Mouse (Mus musculus): Measurements from ENCODE around the gene A930033H14Rik. TPM values are rescaled to one million over a fixed set of nuclear protein-coding genes. Genes with fewer than 3 reads are reported as not detected.

A930033H14Rik gene
- polyA plus RNA-seq, 1 experiment: 0.35 TPM

DNA sequence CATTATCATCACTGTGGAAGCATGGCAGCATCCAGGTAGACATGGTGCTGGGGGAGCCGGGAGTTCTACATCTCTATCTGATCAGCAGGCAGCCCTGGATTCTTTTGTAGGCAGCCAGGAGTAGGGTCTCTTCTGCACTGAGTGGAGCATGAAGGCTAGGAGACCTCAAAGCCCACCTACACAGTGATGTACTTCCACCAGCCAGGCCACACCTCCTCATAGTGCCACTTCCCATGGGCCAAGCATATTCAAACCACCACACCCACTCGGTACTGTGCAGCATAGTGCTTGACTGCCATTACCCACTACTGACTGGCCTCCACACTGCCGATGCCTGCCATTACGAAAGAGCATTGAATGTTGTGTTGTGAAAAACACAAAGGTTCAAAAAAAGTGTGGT, 28.0 kb downstream of the A930033H14Rik start:
- 93% methylated on average over 4 of the region's 4 CpGs for WGBS
- Histone ChIP-seq H3K27me3 (ENCODE audit: control insufficient read depth, insufficient read depth, low read length) (no peaks in the 10 kb centered on the region), H3K4me3 (ENCODE audit: low read depth, low read length) (no peak overlapping the region), H3K36me3 (ENCODE audit: control insufficient read depth, insufficient read depth, low read length) (no peaks in the 10 kb centered on the region), H3K4me1 (ENCODE audit: control insufficient read depth, insufficient read depth, insufficient read length, low read length) (no peaks in the 10 kb centered on the region), H3K27ac (ENCODE audit: insufficient read depth, low read depth, low read length) (0 out of 2 replicates have a peak overlapping the region, but pooled peaks have one; percentile 3)
- no peak for TF ChIP-seq POLR2A (IDR thresholded peaks at IDR 0.05; ENCODE audit: low read depth, low read length)
- TF ChIP-seq CTCF (IDR thresholded peaks at IDR 0.05; ENCODE audit: extremely low read depth, insufficient read length, insufficient replicate concordance, low read depth, low read length): no peak

- Histone ChIP-seq H3K4me1 (ENCODE audit: control insufficient read depth, insufficient read depth, insufficient read length, low read length) (no peaks in the 10 kb centered on the region), H3K36me3 (ENCODE audit: control insufficient read depth, insufficient read depth, low read length) (no peaks in the 10 kb centered on the region), H3K27me3 (ENCODE audit: control insufficient read depth, insufficient read depth, low read length) (no peaks in the 10 kb centered on the region), H3K4me3 (ENCODE audit: low read depth, low read length) (no peak overlapping the region), H3K27ac (ENCODE audit: insufficient read depth, low read depth, low read length) (no peak overlapping the region)
- TF ChIP-seq POLR2A (IDR thresholded peaks at IDR 0.05; ENCODE audit: low read depth, low read length) (no peak), CTCF (IDR thresholded peaks at IDR 0.05; ENCODE audit: extremely low read depth, insufficient read length, insufficient replicate concordance, low read depth, low read length) (no peak)
- 24% methylated on average over 3 of the region's 3 CpGs for WGBS
These were observed 31.9 kb downstream of the A930033H14Rik start for GRCm38 (mm10) chr10:69180997-69181396.

DNA sequence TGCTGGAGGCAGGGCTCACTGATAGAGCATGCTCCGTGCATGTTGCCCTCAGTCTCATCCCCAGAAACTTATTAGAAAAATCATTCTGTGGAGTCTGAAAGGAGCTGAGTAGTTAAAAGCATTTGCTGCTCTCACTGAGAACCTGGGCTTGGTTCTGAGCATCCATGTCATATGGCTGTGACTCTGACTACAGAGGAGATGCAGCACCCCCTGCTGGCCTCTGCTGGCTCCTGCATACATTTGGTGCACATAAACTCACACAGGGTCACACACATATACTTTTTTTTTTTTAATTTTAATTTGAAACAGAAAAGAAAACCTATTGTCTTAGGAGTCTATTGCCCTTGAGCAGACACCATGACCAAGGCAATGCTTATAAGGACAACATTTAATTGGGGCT, 33.6 kb downstream of the A930033H14Rik start:
- no peaks in the 10 kb centered on the region for H3K27me3 ChIP-seq (ENCODE audit: control insufficient read depth, insufficient read depth, low read length)
- H3K36me3 ChIP-seq (ENCODE audit: control insufficient read depth, insufficient read depth, low read length): no peaks in the 10 kb centered on the region
- 88% methylated on average over 1 of the region's 1 CpGs for WGBS
- no peak overlapping the region for H3K4me3 ChIP-seq (ENCODE audit: low read depth, low read length)
- TF ChIP-seq CTCF (IDR thresholded peaks at IDR 0.05; ENCODE audit: extremely low read depth, insufficient read length, insufficient replicate concordance, low read depth, low read length) (no peak), POLR2A (IDR thresholded peaks at IDR 0.05; ENCODE audit: low read depth, low read length) (no peak)
- no peaks in the 10 kb centered on the region for H3K4me1 ChIP-seq (ENCODE audit: control insufficient read depth, insufficient read depth, insufficient read length, low read length)
- no peak overlapping the region for H3K27ac ChIP-seq (ENCODE audit: insufficient read depth, low read depth, low read length)

GRCm38 (mm10) chr10:69176116-69176515, 36.8 kb downstream of the A930033H14Rik start:
- no peak overlapping the region for H3K4me3 ChIP-seq (ENCODE audit: low read depth, low read length)
- 85% methylated on average over 3 of the region's 3 CpGs for WGBS
- H3K27ac ChIP-seq (ENCODE audit: insufficient read depth, low read depth, low read length): no peak overlapping the region
- H3K27me3 ChIP-seq (ENCODE audit: control insufficient read depth, insufficient read depth, low read length): no peaks in the 10 kb centered on the region
- H3K36me3 ChIP-seq (ENCODE audit: control insufficient read depth, insufficient read depth, low read length): no peaks in the 10 kb centered on the region
- H3K4me1 ChIP-seq (ENCODE audit: control insufficient read depth, insufficient read depth, insufficient read length, low read length): no peaks in the 10 kb centered on the region
- TF ChIP-seq CTCF (IDR thresholded peaks at IDR 0.05; ENCODE audit: extremely low read depth, insufficient read length, insufficient replicate concordance, low read depth, low read length): no peak
- TF ChIP-seq POLR2A (IDR thresholded peaks at IDR 0.05; ENCODE audit: low read depth, low read length): no peak

DNA sequence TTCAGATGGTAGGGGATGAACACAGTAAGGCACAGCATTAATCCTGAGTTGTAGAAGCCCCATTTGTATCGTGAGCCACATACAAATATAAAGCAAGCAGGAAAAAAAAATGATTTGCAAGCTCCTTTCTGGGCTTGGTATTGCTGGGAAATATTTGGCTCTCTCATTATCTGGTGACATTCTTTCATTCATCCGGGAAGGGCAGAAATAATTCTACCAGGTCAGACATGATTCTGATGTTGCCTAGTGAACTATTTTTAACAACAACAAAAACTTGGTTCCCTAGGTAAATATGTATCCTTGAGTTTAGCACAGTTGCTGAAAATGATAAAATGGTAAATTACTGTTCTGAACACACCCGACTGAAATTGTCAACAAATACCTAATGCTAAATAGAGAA, 40.5 kb downstream of the A930033H14Rik start:
- Histone ChIP-seq H3K27ac (ENCODE audit: insufficient read depth, low read depth, low read length) (no peak overlapping the region), H3K4me3 (ENCODE audit: low read depth, low read length) (no peak overlapping the region), H3K4me1 (ENCODE audit: control insufficient read depth, insufficient read depth, insufficient read length, low read length) (no peaks in the 10 kb centered on the region), H3K27me3 (ENCODE audit: control insufficient read depth, insufficient read depth, low read length) (no peaks in the 10 kb centered on the region), H3K36me3 (ENCODE audit: control insufficient read depth, insufficient read depth, low read length) (no peaks in the 10 kb centered on the region)
- TF ChIP-seq CTCF (IDR thresholded peaks at IDR 0.05; ENCODE audit: extremely low read depth, insufficient read length, insufficient replicate concordance, low read depth, low read length) (no peak), POLR2A (IDR thresholded peaks at IDR 0.05; ENCODE audit: low read depth, low read length) (no peak)
- 68% methylated on average over 3 of the region's 3 CpGs for WGBS

- WGBS: 79% methylated on average over 12 of the region's 12 CpGs
- no peak for TF ChIP-seq POLR2A (IDR thresholded peaks at IDR 0.05; ENCODE audit: low read depth, low read length)
- TF ChIP-seq CTCF (IDR thresholded peaks at IDR 0.05; ENCODE audit: extremely low read depth, insufficient read length, insufficient replicate concordance, low read depth, low read length): no peak
- H3K4me1 ChIP-seq (ENCODE audit: control insufficient read depth, insufficient read depth, insufficient read length, low read length): peaks cover 2% of the 10 kb centered on the region
- no peaks in the 10 kb centered on the region for H3K36me3 ChIP-seq (ENCODE audit: control insufficient read depth, insufficient read depth, low read length)
- H3K27ac ChIP-seq (ENCODE audit: insufficient read depth, low read depth, low read length): no peak overlapping the region
- H3K4me3 ChIP-seq (ENCODE audit: low read depth, low read length): no peak overlapping the region
- no peaks in the 10 kb centered on the region for H3K27me3 ChIP-seq (ENCODE audit: control insufficient read depth, insufficient read depth, low read length)
These were observed 46.4 kb downstream of the A930033H14Rik start for GRCm38 (mm10) chr10:69166514-69166913.

- TF ChIP-seq CTCF (IDR thresholded peaks at IDR 0.05; ENCODE audit: extremely low read depth, insufficient read length, insufficient replicate concordance, low read depth, low read length) (no peak), POLR2A (IDR thresholded peaks at IDR 0.05; ENCODE audit: low read depth, low read length) (no peak)
- WGBS: 27% methylated on average over 3 of the region's 3 CpGs
- H3K27me3 ChIP-seq (ENCODE audit: control insufficient read depth, insufficient read depth, low read length): no peaks in the 10 kb centered on the region
- no peaks in the 10 kb centered on the region for H3K36me3 ChIP-seq (ENCODE audit: control insufficient read depth, insufficient read depth, low read length)
- no peak overlapping the region for H3K4me3 ChIP-seq (ENCODE audit: low read depth, low read length)
- H3K4me1 ChIP-seq (ENCODE audit: control insufficient read depth, insufficient read depth, insufficient read length, low read length): peaks cover 2% of the 10 kb centered on the region
- no peak overlapping the region for H3K27ac ChIP-seq (ENCODE audit: insufficient read depth, low read depth, low read length)
These were observed 47.1 kb downstream of the A930033H14Rik start for GRCm38 (mm10) chr10:69165847-69166246.

All from small intestine, adult 2 months (tissue).